Mouse (Mus musculus): ENCODE results near the gene Pwp2. TPM values are rescaled to one million over a fixed set of nuclear protein-coding genes. Genes with fewer than 3 reads are reported as not detected.

Gene Pwp2
- total RNA-seq (2021) = 10 to 100 TPM; 19.7 to 19.9 TPM
- long read RNA-seq, experiment 1, transcript Pwp2-201 (21 exons, 3,872 nt) = major isoform, 8 of 17 reads
- long read RNA-seq, experiment 1, partial matches to known transcripts = 4 of 17 reads
- long read RNA-seq, experiment 1, other reads (novel, unspliced or antisense) = 5 of 17 reads
- long read RNA-seq, experiment 2, transcript Pwp2-201 (21 exons, 3,872 nt) = major isoform, 16 of 36 reads
- long read RNA-seq, experiment 2, partial matches to known transcripts = 11 of 36 reads
- long read RNA-seq, experiment 2, other reads (novel, unspliced or antisense) = 9 of 36 reads

DNA sequence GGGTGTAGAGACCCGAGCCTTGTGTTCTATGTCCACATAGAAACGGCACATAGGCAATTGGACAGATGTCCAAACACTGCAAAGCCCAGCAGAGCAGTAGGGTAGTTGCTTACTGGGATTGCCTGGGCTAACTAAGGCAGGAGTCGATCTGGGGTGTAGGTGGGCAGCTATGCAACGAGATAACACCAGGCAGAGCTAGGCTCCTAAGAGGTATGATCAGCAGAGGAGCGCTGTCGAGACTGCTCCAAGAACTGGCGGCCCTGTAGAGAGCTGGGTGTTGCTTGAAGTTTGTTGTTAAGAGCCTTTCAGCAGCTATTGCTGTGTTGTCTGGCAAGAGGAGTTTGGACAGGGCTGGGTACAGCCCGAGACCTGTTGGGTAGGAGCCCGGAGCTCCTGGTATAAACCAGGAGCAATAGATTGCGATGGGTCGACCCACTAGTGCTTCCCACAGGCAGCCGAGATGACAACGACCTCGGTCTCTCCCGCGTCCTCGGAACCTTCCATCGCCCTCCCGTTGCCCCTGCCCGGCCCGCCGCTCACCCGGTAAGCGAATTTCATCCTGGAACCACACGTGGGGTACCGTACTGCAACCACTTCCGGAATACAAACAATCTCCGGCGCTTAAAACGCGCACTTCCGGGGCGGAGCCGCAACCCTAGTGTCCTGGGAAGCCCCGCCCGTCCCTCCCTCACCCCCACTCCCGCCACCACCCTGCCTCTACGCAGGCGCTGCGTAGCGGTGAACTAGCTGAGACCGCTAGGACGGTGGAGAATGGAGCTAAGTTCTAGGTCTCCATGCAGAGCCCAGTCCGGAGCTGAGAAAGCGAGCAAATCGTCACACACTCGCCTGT, at the start of gene Pwp2:
Gene Pwp2, minus strand, starts transcription at position 619 of the 850 bp plus-strand sequence.
- TF ChIP-seq CTCF (conservative IDR thresholded peaks at IDR 0.05) = peak; percentile 39

GRCm38 (mm10) chr10:78233756-78234155, 48.8 kb upstream of the Pwp2 start:
- no peak for DNase-seq (ENCODE audit: low spot score in 2 of 2)
- Histone ChIP-seq H3K27ac (no peak overlapping the region), H3K4me3 (no peak overlapping the region)
- TF ChIP-seq CTCF (conservative IDR thresholded peaks at IDR 0.05) = no peak

More for the DNA sequence above, at the start of gene Pwp2:
- peak; percentile 89 to 90 for DNase-seq (ENCODE audit: low spot score in 2 of 2)
- peak within 1 kb of the TSS; percentile 93 for H3K27ac ChIP-seq
- peak within 1 kb of the TSS; percentile 92 for H3K4me3 ChIP-seq

GRCm38 (mm10) chr10:78233161-78233560, 48.2 kb upstream of the Pwp2 start:
- no peak overlapping the region for H3K4me3 ChIP-seq
- TF ChIP-seq CTCF (conservative IDR thresholded peaks at IDR 0.05) = no peak
- peak overlapping the region; percentile 39; the same call in 1 of the 2 replicates for H3K27ac ChIP-seq
- no peak for DNase-seq (ENCODE audit: low spot score in 2 of 2)

DNA sequence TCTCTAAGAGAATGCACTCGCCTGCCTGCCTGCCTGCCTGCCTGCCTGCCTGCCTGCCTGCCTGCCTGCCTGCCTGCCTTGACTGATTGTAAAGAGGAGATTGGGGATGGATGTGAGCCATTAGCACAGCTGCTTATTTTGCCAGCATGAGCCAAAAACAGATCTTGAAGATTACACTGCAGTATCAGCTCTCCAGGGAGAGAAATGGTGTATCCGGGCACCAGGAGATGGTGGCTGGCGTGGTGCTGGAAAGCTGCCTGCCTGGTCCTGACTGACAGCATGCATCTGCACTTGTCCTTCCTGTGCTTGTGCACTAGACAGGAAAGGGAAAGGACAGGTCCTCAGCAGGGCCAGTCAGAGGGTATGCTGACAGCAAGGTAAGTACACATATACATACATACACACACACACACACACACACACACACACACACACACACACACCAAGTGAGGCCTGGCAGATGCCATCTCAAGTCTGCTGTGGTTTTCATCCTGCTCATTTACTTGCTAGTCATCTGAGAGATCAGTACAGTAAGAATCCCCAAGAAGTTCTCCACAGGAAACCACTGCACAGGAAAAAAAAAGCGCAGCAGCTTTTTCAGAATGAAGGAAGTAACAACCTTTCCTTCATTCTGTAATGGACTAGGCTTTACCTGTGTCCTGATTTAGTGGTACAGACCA, 47.5 kb upstream of the Pwp2 start:
- peak in 1 of 2 experiments; percentile 23 for DNase-seq (ENCODE audit: low spot score in 2 of 2)
- Histone ChIP-seq H3K27ac (peak overlapping the region; percentile 61; the same call in 1 of the 2 replicates), H3K4me3 (no peak overlapping the region)
- TF ChIP-seq CTCF (conservative IDR thresholded peaks at IDR 0.05) = no peak

DNA sequence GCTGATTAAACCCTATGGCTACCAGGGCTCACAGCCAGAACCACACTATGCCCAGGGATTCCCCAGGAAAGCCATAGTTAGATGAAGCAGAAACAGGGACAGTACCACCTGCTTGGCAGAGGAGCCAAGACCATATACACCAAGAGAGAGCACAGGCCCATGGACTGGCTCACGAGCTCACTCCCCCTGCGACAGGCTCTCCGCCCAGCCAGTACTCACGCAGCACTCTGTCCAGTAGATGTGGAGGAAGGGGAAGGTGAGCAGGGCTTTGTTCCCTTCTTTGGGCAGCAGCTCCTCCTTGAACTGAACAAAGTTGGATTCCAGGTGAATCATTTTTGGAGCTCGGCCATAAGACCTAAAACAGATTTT, 43.6 kb upstream of the Pwp2 start:
- Histone ChIP-seq H3K4me3 (no peak overlapping the region), H3K27ac (peak overlapping the region; percentile 67)
- TF ChIP-seq CTCF (conservative IDR thresholded peaks at IDR 0.05) = no peak
- no peak for DNase-seq (ENCODE audit: low spot score in 2 of 2)

DNA sequence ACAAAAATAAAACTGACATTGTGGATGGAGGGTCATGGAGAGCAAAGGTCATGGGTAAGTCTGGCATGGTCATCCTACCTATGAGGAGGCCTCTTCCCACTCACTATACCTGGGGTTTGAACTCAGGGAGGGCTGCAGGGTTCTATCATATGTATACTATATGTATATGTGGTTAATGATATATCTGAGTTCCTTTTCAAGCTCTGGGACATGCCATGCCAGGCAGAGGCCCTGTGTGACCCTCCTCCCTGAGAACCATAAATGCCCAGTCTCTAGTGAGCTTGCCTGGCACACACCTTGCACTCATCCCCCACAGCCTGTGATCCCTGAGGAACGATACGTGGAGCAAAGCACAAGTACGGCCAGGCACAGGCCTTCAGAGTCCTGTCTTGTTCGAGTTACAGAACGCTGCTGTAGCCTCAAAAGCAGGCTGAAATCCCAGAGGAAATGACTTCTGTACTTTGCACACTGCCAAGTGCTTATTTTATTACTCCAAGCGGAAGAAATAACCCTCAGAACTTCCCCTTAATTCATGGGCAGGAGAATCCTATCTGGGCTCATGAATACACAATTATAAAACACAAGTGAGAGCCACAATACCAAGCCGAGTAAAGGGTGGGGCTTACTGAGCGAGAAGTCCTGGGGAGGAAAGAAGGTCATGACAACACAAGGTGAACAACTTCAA, 43.1 kb upstream of the Pwp2 start:
- no peak overlapping the region for H3K4me3 ChIP-seq
- no peak for DNase-seq (ENCODE audit: low spot score in 2 of 2)
- H3K27ac ChIP-seq = peak overlapping the region; percentile 67; the same call in 1 of the 2 replicates
- no peak for TF ChIP-seq CTCF (conservative IDR thresholded peaks at IDR 0.05)

DNA sequence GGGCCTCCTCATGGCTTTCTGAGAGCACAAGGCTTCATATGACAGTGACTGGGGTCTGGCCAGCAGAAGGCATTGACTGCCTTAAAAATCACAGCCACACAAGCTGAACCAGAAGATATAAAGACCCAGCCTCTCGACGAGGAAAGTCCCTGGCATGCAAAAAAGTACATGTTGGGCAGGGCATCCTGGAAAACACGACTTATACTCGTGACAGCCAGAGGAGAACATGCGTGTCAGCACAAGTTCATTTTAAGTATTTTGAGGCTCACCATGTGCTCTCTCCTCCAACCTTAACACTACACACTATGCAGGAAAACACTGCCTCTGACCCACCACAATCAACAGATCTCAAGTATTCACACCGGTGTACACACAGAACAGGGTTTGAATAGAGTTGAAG, 39.2 kb upstream of the Pwp2 start:
- no peak overlapping the region for H3K4me3 ChIP-seq
- TF ChIP-seq CTCF (conservative IDR thresholded peaks at IDR 0.05) = no peak
- H3K27ac ChIP-seq = peak overlapping the region; percentile 76; the same call in 1 of the 2 replicates
- DNase-seq (ENCODE audit: low spot score in 2 of 2) = no peak

GRCm38 (mm10) chr10:78222908-78223307, 38.0 kb upstream of the Pwp2 start:
- no peak for TF ChIP-seq CTCF (conservative IDR thresholded peaks at IDR 0.05)
- peak overlapping the region; percentile 76 for H3K27ac ChIP-seq
- no peak for DNase-seq (ENCODE audit: low spot score in 2 of 2)
- no peak overlapping the region for H3K4me3 ChIP-seq

GRCm38 (mm10) chr10:78221315-78221714, 36.4 kb upstream of the Pwp2 start:
- TF ChIP-seq CTCF (conservative IDR thresholded peaks at IDR 0.05) = no peak
- H3K27ac ChIP-seq = peak overlapping the region; percentile 76
- peak in 1 of 2 experiments; percentile 37 for DNase-seq (ENCODE audit: low spot score in 2 of 2)
- H3K4me3 ChIP-seq = no peak overlapping the region

- no peak for TF ChIP-seq CTCF (conservative IDR thresholded peaks at IDR 0.05)
- no peak overlapping the region for H3K4me3 ChIP-seq
- DNase-seq (ENCODE audit: low spot score in 2 of 2) = peak; percentile 74 to 83
- H3K27ac ChIP-seq = peak overlapping the region; percentile 76
These were observed 34.6 kb upstream of the Pwp2 start for GRCm38 (mm10) chr10:78219528-78219927.

- no peak for TF ChIP-seq CTCF (conservative IDR thresholded peaks at IDR 0.05)
- peak overlapping the region; percentile 76; the same call in 1 of the 2 replicates for H3K27ac ChIP-seq
- DNase-seq (ENCODE audit: low spot score in 2 of 2) = peak in 1 of 2 experiments; percentile 23
- H3K4me3 ChIP-seq = no peak overlapping the region
These were observed 33.6 kb upstream of the Pwp2 start for GRCm38 (mm10) chr10:78218576-78218975.

DNA sequence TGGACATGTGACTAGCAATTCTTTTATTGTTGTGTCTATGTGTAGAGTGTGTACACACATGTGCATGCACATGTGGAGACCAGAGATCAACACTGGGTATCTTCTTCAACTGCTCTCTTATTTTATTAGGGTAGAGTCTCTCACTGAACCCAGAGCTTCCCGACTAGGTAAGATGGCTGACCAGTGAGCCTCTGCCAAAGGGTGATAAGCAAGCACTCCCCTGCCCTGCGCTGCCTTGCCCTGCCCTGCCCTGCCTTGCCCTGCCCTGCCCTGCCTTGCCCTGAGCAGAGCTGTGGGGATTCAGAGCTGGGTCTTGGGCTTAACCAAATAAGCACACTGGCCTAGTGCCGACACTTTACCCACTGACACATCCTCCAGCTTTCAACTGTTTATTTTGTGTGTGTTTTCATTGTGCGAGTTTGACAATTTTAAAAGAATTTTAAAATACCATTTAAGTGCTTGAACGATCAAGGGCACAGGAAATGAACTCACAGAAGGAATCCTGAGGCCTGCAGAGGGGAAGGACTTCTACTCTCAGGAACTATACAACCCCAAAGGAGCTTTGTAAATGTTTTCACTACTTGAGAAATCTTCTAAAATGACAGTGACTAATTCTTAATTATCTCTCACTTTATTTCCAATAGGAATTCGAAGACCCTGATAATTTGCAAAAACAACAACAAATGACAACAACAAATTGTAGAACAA, 31.6 kb upstream of the Pwp2 start:
- no peak for DNase-seq (ENCODE audit: low spot score in 2 of 2)
- no peak overlapping the region for H3K4me3 ChIP-seq
- no peak overlapping the region for H3K27ac ChIP-seq
- no peak for TF ChIP-seq CTCF (conservative IDR thresholded peaks at IDR 0.05)

All from layer of hippocampus, adult 2 months (tissue).